Mouse (Mus musculus) mouse embryonic stem cell (cell line): ENCODE data around the gene Rnf227.
"Not testable (repeated sequence)": the region's sequence is repeated elsewhere in the genome, so short reads cannot be mapped to it uniquely, and the experiment has no call there.

ENCODE experiments used
- in situ Hi-C, 2 experiments: fragments of 300-500 bp; cut with MboI; formaldehyde crosslinking; loops; 1 replicate in 1 of 2; 3 replicates in 1 of 2; pipeline ENCODE4 v1.14.3; 2019 to 2020; ENCODE audit warnings: low sequenced_read_pairs in 2 of 2, low pct_unique_long_range_greater_than_20kb in 1 of 2, mixed read lengths in 1 of 2; ENCODE audit not compliant: unreplicated experiment in 1 of 2

The Rnf227 gene

DNA sequence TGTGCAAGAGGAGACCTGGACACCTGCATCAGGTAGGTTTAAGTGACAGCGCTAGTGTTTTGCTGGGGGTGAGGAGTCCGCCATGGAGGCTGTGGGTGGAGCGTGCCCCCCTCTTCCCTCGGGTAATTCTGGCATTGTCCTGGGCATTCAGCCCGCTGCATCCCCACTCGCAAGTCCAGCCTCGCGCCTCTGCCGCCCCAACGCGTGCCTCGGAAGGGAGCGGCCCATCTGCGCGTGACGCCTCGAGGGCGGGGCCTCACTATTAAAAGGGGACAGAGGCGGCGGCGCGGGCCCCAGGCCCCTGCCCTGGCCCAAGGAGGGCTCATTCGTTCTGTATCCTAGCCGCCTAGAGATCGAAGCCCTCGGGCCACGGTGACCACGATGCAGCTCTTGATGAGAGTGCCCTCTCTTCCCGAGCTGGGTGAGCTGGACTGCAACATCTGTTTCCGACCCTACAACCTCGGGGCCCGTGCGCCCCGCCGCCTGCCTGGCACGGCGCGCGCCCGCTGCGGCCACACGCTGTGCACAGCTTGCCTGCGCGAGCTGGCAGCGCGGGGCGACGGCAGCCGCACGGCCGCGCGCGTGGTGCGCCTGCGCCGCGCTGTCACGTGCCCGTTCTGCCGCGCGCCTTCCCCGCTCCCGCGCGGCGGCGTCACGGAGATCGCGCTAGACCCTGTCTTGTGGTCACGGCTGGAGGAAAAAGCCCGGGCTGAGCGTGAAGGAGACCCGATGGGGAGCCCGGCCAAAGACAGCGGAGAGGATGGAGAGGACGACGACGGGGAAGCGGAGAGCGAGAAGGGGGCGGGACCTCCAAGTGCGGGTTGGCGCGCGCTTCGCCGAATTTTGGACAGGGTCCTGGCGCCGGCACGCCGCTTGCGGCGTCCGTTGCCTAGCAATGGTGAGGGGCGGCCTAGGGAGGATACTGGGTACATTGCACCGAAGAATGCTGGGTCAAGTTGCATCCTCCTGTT, at the start of gene Rnf227:
TSS of gene Rnf227 (plus strand) at position 301 of the 971 bp plus-strand sequence.
- in situ Hi-C loops = no loop called here

DNA sequence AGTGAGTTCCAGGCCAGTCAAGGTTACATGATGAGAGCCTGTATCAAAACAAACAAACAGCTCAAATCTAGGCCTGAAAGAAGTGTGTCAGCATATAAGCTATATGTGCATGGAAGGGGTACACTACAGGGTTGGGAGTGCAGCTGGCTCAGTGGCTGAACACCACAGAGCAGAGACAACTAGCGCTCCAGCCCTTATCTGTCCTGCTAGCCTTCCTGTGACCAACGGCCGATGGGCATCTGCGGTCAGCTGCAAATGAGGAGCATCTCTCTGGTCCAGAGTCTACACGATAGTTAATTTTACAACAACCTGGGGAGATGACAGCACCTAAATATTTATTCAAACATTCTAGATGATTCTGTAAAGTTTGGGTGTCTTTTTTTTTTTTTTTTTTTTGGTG, 49.1 kb upstream of the Rnf227 start:
- in situ Hi-C loops = no loop called here

DNA sequence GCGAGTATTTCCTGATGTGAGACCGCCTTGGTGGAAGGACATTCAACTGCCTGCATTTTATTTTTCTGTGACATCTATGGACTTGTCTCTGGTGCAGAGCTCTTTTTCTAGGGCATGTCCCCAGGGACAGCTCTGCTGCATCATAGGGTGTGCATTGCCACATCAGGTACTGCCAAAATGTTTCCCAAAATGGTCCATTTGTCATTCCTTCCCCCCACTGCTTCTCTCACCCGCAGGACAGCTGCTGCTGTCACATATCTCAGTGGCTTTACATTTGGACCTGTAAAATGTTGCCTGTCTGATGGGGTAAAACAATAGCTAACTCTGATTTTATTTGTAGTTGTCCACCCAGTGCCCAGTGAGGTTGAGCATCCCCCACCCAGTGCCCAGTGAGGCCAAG, 45.0 kb upstream of the Rnf227 start:
- in situ Hi-C loops = no loop called here

DNA sequence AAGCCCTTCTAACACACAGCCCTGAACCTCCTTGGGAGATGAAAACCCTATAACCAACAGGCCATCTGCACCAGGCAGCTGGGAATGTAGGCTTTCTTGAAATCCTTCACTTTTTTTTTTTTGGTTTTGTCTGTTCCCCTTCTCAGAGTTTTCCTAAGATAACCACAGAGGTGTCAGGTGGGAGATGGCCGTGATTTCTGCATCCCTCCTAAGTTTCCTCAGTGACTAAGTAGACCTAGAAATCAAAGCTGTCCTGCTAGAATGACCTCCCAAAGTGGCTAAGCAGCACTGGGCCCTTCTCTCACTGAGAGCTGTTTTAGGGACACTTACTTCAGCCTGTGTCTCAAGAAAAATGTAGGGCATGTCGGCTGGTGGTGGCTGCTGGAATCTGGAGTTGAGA, 42.5 kb upstream of the Rnf227 start:
- in situ Hi-C loops = no loop called here

DNA sequence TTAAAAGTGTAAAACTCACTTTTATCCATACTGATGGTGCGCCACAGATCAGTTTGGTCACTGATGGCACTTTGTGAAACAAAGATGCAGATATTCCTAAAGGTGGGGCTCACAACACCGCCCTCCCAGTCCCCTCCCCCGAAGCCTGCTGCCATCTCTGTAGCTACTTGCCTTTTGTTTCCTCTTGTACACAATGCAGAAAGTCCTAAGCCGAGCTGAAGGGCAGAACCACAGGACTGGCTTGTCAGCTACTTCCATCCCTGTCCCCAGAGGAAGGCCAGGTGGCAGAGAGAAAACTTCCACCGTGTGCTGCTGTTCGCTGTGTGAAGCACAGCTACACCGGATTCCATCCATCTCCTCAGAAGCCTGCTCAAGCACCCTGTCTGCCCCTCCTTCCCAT, 42.0 kb upstream of the Rnf227 start:
- in situ Hi-C loops = no loop called here

DNA sequence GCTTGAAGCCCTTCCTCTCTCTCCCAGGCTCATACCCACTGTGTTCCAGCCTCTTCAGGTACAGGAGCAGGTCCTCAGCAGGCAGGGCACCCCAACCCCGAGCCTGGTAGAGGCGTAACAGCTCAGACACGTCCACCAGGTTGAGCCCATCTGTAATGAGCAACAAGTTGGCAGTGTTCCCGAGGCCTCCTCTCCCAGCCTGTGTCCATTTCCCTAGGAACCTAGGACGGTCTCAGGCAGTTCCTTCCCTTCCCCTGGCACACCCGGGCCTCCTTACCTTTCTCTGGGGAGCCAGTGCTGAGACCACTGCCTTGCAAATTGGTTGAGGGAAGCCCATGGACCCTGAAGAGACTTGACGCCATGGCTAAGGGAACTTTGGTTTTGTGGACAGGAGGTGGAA, 37.4 kb upstream of the Rnf227 start:
- in situ Hi-C loops = no loop called here

DNA sequence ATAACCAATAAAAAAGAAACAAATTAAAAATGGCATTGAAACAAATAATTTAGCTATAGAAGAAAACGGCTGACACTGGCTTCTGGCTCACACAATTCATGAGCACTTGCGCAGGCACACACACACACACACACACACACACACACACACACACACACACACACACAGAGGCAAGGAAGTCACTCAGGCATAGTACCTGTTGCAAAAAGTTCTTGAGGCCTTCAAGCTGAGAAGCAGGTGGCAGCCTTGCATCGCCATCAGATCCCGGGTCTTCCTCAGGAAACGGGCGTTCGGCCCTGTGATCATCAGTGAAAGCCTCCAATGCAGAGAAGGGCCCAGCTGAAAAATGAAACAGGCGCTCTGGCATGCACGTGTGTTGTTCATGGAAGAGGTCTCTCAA, 35.0 kb upstream of the Rnf227 start:
- in situ Hi-C loops = no loop called here

DNA sequence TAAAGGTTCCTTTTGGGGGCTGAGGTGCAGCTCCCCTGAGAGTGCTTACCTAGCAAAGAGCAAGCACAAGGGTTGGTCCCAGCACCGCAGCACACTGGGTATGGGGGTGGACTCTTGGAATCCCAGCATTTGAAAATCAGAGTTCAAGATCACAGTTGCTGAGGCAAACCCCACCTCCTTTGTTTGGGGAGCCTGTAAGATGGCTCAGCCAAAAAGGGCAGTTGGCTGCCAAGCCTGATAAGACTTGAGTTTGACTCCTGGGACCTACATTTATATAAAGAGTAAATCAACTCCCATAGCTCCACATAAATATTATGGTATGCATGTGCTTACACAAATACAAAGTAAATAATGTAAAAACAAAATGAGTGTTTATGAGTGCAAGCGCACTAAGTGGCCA, 34.2 kb upstream of the Rnf227 start:
- in situ Hi-C loops = no loop called here

DNA sequence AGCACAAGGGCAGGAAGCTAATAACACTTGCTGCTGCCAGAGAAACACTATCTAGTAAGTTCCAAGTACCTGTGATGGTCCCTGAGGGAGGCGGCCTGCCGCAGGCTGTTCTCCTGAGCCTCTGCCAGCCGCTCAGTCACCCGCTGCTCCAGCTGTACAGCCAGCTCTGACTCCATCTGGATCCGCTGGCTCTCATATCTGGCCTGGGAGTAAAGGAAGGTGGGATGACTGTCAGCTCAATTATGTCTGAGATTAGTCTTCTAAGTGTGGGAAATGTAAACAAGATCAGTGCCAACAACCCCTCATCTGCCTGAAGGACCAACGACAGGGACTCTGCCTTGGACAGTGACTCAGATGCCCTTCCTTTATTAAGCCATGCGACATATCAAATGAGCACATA, 29.0 kb upstream of the Rnf227 start:
- in situ Hi-C loops = no loop called here

DNA sequence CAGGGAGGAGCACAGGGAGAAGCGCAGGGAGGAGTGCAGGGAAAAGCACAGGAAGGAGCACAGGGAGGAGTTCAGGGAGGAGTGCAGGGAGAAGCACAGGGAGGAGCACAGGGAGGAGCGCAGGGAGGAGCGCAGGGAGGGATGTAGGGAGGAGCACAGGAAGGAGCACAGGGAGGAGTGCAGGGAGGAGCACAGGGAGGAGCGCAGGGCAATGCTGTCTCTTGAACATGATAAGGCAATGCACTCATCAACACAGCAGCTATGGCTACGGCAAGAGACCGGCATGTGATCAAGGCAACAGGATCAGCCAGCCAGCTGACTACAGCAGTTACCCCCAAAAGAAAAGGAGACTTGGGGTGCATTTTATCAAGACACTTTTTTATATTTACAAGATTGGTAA, 23.9 kb upstream of the Rnf227 start:
- in situ Hi-C loops = no loop called here

DNA sequence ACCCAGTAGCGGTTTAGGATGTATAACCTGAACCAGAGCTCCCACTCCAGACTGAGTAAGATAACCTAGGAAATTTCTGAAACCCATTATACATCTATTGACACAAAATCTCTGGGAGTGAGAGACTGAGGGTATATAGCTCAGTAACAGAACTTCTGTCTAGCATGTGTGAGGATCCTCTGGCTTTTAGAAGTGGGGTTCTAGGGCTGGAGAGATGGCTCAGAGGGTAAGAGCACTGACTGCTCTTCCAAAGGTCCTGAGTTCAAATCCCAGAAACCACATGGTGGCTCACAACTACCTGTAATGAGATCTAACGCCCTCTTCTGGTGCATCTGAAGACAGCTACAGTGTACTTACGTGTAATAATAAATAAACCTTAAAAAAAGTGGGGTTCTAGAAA, 22.3 kb upstream of the Rnf227 start:
- in situ Hi-C loops = not testable (repeated sequence)

DNA sequence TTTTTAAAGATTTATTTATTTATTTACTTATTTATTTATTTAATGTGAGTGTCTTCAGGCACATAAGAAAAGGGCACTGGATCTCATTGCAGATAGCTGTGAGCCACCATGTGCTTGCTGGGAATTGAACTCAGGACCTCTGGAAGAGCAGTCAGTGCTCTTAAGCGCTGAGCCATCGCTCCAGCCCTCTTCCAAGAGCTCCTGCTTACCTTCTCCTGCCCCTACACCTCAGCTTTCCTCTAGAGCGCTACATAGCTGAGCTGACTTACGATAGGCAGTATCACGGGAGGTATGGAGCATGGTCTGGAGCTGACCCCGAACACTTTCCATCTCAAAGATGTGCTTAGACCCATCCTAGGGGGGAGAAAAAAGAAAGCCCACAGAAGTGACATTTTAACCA, 18.7 kb upstream of the Rnf227 start:
- in situ Hi-C loops = no loop called here

DNA sequence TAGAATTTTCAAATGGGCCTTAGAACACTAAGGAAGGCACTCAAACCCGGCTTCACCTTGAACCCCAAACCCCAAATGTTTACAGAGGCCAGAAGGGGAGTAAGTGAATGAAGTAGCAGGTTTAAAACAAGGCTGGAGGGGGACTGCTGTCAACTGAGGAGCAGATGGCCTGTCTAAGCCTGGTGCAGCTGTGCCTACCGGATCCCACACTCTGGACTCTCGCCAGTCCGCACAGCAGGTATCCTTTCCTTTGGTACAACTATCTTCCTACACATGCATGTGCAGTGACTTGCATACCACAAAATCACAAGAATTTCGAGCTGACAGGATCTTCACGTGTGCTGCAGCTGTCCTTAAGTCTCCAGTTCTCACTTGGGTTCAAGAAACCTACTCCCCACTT, 18.3 kb upstream of the Rnf227 start:
- in situ Hi-C loops = no loop called here

DNA sequence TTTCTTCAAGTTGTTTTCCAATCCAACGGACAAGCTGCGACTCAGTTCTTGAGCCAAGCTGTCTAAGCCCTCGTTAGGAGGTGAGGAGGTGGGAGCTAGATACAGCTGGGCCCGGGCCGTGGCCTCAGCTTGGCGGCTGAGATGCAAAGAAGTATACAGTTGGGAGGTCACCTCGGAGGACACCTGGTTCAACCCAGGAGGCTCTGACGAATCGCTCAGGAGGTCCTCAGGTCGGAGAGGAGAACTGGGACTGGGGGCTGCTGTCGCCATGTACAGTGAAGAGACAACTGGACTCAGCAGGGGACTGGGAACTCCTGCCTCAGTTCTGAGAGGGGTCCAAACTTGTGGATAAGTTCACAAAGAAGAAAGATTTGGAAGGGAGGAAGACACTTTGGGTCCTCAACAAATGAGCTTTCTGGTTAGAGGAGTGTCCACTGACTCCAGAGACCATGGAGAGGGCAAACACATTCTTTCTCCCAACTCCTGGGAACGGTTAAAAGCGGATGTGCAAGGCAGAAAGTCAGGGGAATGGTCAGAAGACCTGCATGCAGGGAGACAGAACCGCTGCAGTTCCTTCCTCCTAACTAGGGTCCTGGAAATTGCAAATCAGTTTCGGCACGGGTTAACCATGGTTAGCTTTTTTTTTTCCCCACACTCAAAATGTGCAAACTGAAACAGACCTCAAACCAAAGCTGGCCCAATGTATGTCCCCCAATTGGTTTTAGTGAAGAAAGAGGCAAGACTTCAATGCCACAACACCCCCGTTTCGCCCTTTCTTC, 17.4 kb upstream of the Rnf227 start:
- in situ Hi-C loops = no loop called here

DNA sequence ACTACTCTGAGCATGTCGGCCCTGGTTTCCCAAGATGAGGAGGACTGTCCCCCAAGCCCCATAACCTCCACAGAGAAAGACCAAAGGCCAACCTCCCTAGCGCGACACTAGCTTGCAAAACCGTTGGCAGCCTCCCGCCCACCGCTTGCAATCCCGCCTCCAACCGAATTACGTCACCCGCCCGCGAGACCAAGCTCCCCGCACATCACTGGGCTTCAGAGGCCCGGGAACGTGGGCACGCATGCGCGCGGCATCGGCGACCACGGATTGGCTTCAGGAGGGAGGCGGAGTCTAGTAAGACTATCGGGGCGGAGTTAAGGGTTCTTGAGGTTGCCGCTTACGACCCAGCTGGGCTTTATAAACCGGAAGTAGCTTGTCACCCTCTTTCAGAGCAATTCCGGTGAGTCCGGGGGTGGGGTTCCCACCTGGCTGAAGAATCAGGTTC, 16.6 kb upstream of the Rnf227 start, which contains the start of the genes Cntrob and Trappc1:
TSS of gene Cntrob (minus strand) at position 109 of the 445 bp plus-strand sequence.
TSS of gene Trappc1 (plus strand) at position 314 of the 445 bp plus-strand sequence.
- in situ Hi-C loops = no loop called here

DNA sequence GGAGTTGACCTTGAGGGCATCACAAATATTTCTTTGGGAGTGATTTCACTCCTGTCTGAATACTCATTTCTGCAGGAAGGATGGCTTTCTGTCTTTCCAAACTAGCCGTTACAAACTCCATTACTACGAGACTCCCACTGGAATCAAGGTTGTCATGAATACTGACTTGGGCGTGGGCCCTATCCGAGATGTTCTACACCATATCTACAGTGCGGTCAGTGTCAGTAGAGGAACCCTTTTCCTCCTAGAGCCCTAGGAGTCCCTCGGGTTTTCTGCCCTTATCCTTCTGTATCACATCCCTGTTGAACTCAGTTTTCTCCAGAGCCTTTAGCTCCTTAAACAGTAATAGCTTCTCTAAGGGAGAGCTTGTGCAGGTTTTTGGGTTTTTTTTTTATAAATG, 15.5 kb upstream of the Rnf227 start:
- in situ Hi-C loops = no loop called here

DNA sequence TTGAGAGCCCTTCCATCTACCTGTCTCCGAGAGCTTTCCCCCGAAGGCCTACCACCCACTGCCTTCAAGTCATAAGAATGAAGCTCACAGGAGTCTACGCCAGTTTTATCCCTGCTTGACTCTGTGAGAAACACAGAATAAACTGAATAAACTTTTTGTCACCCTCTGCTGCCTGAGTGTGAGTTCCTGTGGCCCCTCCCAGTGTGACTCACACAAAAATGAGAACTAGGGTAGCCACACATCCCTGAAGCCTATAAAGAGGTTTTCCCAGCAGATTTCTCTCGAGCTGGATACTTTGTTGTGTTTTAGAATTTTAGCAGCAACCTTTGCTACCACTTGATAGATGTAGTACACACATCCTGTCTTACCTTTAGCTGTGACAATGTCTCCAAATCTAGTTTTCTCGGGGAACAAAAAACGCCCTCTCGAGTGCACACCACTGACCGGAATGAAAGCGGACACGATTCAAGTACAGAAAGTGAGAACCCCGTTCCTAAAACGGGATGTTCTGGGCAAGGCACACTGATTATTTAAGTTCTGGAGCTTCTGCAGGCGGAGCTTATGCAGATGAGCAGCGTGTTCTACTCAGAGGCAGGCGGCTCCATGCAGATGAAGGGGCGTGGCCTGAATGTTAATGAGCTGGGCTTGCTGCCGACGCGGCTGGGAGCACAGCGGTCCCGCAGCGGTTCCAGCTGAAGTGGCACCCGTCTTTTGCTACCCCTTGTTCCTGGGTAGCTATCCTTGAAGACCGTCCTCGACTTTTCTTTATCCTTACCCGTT, 14.4 kb upstream of the Rnf227 start, which contains the start of gene Kcnab3:
TSS of gene Kcnab3 (plus strand) at position 631 of the 780 bp plus-strand sequence.
- in situ Hi-C loops = no loop called here

DNA sequence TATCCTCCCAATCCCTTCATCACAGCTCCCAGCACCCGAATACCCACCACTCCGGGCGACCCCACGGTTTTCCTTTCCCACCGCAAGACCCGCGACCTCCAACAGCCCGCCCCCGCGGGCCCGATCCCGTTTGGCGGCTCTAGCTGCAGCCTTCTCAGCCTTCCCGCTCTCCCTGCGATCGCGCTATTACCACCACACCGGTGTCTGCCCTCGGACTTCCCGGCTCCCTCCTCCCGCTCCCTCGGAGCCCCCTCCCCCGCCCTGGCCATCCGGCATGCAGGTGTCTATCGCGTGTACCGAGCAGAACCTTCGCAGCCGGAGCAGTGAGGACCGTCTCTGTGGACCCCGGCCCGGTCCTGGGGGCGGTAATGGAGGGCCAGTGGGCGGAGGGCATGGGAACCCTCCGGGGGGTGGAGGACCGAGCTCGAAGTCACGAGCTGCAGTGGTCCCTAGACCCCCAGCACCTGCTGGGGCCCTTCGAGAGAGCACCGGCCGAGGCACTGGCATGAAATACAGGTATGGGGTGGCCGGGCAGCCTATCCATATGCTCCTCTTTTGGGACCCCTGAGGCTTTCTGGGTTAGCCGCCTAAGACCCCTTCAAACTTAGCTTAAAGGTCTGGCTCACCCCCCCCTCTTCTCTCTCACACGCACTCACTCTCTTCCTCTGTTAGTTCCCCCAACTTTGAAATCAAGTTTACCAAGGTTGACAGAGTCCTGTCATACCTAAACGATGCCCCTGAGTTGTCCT, 13.7 kb upstream of the Rnf227 start:
- in situ Hi-C loops = no loop called here
